Mouse (Mus musculus) lung, adult 2 months (tissue): ENCODE data around the gene Tbl1xr1.

Source experiments
- CTCF ChIP-seq: fragments of 200-500 bp; IDR thresholded peaks from 2 replicates; pipeline ENCODE4 v1.5.1; 2011; ENCODE audit warnings: mild to moderate bottlenecking, low read length, control low read depth; ENCODE audit not compliant: insufficient read depth
- POLR2A ChIP-seq: fragments of 200-500 bp; IDR thresholded peaks from 2 replicates; pipeline ENCODE4 v1.6.1; 2011; ENCODE audit warnings: low read depth, mild to moderate bottlenecking, control low read depth, low read length, borderline replicate concordance; ENCODE audit errors: extremely low read depth

GRCm38 (mm10) chr3:22061163-22061562, 15.3 kb upstream of the Tbl1xr1 start:
- no peak for TF ChIP-seq CTCF
- no peak for TF ChIP-seq POLR2A
